Mouse (Mus musculus) spleen, postnatal 10 days (tissue): ENCODE results near the gene 4932438H23Rik.

ENCODE experiments used
- DNase-seq, 2 experiments: peaks; one replicate each; pipeline ENCODE4 v3.0.0; 2021 to 2022; ENCODE audit warnings: low spot score in 2 of 2

Gene 4932438H23Rik

GRCm38 (mm10) chr16:91009942-91010529 is 84.9 kb downstream of the 4932438H23Rik start:
- peak; percentile 30 to 44 for DNase-seq

GRCm38 (mm10) chr16:91004915-91005538 is 89.9 kb downstream of the 4932438H23Rik start:
- no peak for DNase-seq
